Mouse (Mus musculus) monocyte, adult 59 days (primary cell): ENCODE results near the gene Foxq1. TPM values are rescaled to one million over a fixed set of nuclear protein-coding genes. Genes with fewer than 3 reads are reported as not detected.

Experiments used
- total RNA-seq, 2 experiments: library from RNA; stranded (reverse); gene quantifications; one replicate each; pipeline ENCODE4 v1.2.4; 2023

Foxq1 gene
- 1 to 10 TPM; 2.1 to 2.7 TPM for total RNA-seq

DNA sequence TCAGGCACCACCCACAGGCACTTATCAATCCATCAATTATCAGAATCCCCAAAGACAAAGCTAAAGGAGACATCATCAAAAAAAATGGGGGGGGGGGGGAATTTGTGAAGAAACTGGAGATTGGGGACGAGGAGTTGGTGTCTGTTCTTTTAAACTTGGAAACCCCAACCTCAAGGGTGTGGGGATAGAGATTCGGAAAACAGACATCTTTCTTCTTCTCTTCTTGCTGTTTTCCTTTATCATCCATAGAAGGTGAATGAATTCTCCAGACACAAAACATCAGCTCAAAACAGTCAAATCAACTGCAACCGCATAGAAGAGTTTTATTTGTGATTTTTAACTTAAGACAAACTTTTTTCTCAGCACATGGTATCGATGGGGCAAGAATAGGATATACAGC, at the start of gene Foxq1:
Foxq1 (plus strand) TSS at position 301 of the 400 bp plus-strand sequence.

DNA sequence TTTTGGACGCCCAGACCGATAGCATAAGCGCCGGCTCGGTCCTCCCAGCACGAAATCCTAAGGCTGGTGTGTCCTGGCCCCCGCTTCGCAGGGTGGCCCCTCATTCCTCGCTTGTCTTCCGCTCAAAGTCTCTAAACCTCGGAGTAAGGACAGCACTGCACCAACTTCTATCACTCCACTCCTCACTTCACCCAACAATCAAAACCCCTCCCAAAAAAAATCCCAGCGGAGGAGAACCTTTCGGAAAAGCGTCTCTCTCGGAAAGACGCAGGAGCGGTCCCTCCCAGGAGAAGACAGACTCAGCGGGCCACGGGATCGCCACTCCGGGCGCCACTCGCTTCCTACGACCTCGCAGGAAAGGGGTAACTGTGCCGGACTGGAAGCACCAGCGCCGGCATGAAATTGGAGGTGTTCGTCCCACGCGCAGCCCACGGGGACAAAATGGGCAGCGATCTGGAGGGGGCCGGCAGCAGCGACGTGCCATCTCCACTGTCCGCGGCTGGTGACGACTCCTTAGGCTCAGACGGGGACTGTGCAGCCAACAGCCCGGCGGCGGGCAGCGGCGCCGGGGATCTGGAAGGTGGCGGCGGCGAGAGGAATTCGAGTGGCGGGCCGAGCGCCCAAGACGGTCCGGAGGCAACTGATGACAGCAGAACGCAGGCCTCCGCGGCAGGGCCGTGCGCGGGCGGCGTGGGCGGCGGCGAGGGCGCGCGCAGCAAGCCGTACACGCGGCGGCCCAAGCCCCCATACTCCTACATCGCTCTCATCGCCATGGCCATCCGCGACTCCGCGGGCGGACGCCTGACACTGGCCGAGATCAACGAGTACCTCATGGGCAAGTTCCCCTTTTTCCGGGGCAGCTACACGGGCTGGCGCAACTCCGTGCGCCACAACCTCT, 2.8 kb downstream of the Foxq1 start, which contains the start of gene A530084C06Rik:
A530084C06Rik (minus strand) TSS at position 813 of the 898 bp plus-strand sequence.

Other genes with a start within 250 kb of the Foxq1 start
- gene A530084C06Rik, start 3.2 kb downstream of the Foxq1 start, total RNA-seq, result 1 to 10 TPM in 1 of 2 experiments, under 1 TPM in 1; 0.79 to 1.4 TPM
- gene Foxf2, start 69.7 kb downstream of the Foxq1 start, total RNA-seq, result under 1 TPM in 1 of 2 experiments, not detected in 1; 0.21 TPM